Mouse (Mus musculus): ENCODE measurements around the gene Mapk10. TPM values are rescaled to one million over a fixed set of nuclear protein-coding genes. Genes with fewer than 3 reads are reported as not detected.

The Mapk10 gene
- polyA plus RNA-seq, 1 experiment from 2014 or later: 0.86 TPM

GRCm38 (mm10) chr5:103177010-103177409 is 34.1 kb downstream of the Mapk10 start:
- H3K4me3 ChIP-seq (ENCODE audit: low read depth, low read length): no peak overlapping the region
- WGBS (ENCODE audit: insufficient replicate concordance): 14% methylated on average over 5 of the region's 5 CpGs
- H3K4me2 ChIP-seq: no peak overlapping the region
- H3K4me1 ChIP-seq (ENCODE audit: control insufficient read depth, insufficient read depth, low read length): 0 out of 2 replicates have a peak, but pooled peaks cover 3% of the 10 kb centered on the region
- no peak overlapping the region for H3K9ac ChIP-seq (ENCODE audit: low read depth, low read length)
- no peaks in the 10 kb centered on the region for H3K9me3 ChIP-seq (replicated peaks; ENCODE audit: control insufficient read depth, low read length)
- ATAC-seq (replicated peaks; ENCODE audit: insufficient number of reproducible peaks, low FRiP score, low TSS enrichment): peak; percentile 68
- H3K36me3 ChIP-seq (ENCODE audit: control insufficient read depth, insufficient read depth, low read length): no peaks in the 10 kb centered on the region
- H3K27me3 ChIP-seq (ENCODE audit: control insufficient read depth, insufficient read depth, low read length): no peaks in the 10 kb centered on the region
- 0 out of 2 replicates have a peak overlapping the region, but pooled peaks have one; percentile 37 for H3K27ac ChIP-seq (ENCODE audit: low read depth, low read length)

GRCm38 (mm10) chr5:103175989-103176388 is 35.1 kb downstream of the Mapk10 start:
- H3K9ac ChIP-seq (ENCODE audit: low read depth, low read length): no peak overlapping the region
- no peaks in the 10 kb centered on the region for H3K36me3 ChIP-seq (ENCODE audit: control insufficient read depth, insufficient read depth, low read length)
- no peaks in the 10 kb centered on the region for H3K27me3 ChIP-seq (ENCODE audit: control insufficient read depth, insufficient read depth, low read length)
- WGBS (ENCODE audit: insufficient replicate concordance): 69% methylated on average over 7 of the region's 7 CpGs
- H3K4me3 ChIP-seq (ENCODE audit: low read depth, low read length): no peak overlapping the region
- ATAC-seq (replicated peaks; ENCODE audit: insufficient number of reproducible peaks, low FRiP score, low TSS enrichment): no peak
- H3K27ac ChIP-seq (ENCODE audit: low read depth, low read length): no peak overlapping the region
- no peak overlapping the region for H3K4me2 ChIP-seq
- no peaks in the 10 kb centered on the region for H3K9me3 ChIP-seq (replicated peaks; ENCODE audit: control insufficient read depth, low read length)
- H3K4me1 ChIP-seq (ENCODE audit: control insufficient read depth, insufficient read depth, low read length): 0 out of 2 replicates have a peak, but pooled peaks cover 3% of the 10 kb centered on the region

GRCm38 (mm10) chr5:103174607-103175006 is 36.5 kb downstream of the Mapk10 start:
- Histone ChIP-seq H3K9me3 (replicated peaks; ENCODE audit: control insufficient read depth, low read length) (no peaks in the 10 kb centered on the region; the same call in 1 of the 2 replicates), H3K9ac (ENCODE audit: low read depth, low read length) (no peak overlapping the region), H3K36me3 (ENCODE audit: control insufficient read depth, insufficient read depth, low read length) (no peaks in the 10 kb centered on the region), H3K4me2 (no peak overlapping the region), H3K27me3 (ENCODE audit: control insufficient read depth, insufficient read depth, low read length) (no peaks in the 10 kb centered on the region), H3K4me3 (ENCODE audit: low read depth, low read length) (no peak overlapping the region), H3K27ac (ENCODE audit: low read depth, low read length) (no peak overlapping the region), H3K4me1 (ENCODE audit: control insufficient read depth, insufficient read depth, low read length) (0 out of 2 replicates have a peak, but pooled peaks cover 3% of the 10 kb centered on the region)
- 66% methylated on average over 7 of the region's 7 CpGs for WGBS (ENCODE audit: insufficient replicate concordance)
- no peak for ATAC-seq (replicated peaks; ENCODE audit: insufficient number of reproducible peaks, low FRiP score, low TSS enrichment)

DNA sequence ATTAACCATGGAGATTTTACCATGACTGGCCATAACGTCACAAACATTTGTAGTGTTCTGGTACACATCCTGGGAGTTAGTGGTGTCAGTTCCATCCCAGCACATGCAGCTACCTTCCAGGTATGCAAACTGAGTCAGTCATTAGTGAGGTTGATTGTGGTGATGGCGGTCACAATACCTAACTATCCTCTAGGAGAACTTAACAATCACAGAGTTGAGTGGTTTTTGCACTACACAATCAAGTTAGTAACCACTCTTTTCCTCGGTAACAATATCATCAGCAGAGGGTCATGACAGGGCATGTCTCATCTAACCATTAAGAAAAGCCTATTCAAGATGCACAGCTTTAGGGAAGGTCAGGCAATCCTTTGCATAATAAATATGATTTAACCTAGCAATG is 39.9 kb downstream of the Mapk10 start:
- Histone ChIP-seq H3K4me2 (no peak overlapping the region), H3K4me1 (ENCODE audit: control insufficient read depth, insufficient read depth, low read length) (no peaks in the 10 kb centered on the region), H3K9ac (ENCODE audit: low read depth, low read length) (no peak overlapping the region), H3K27ac (ENCODE audit: low read depth, low read length) (no peak overlapping the region), H3K27me3 (ENCODE audit: control insufficient read depth, insufficient read depth, low read length) (no peaks in the 10 kb centered on the region), H3K4me3 (ENCODE audit: low read depth, low read length) (no peak overlapping the region), H3K9me3 (replicated peaks; ENCODE audit: control insufficient read depth, low read length) (no peaks in the 10 kb centered on the region; the same call in 1 of the 2 replicates), H3K36me3 (ENCODE audit: control insufficient read depth, insufficient read depth, low read length) (no peaks in the 10 kb centered on the region)
- WGBS (ENCODE audit: insufficient replicate concordance): 86% methylated on average over 3 of the region's 3 CpGs
- ATAC-seq (replicated peaks; ENCODE audit: insufficient number of reproducible peaks, low FRiP score, low TSS enrichment): no peak

GRCm38 (mm10) chr5:103167371-103167770 is 43.8 kb downstream of the Mapk10 start:
- WGBS (ENCODE audit: insufficient replicate concordance): 88% methylated on average over 5 of the region's 5 CpGs
- Histone ChIP-seq H3K4me2 (no peak overlapping the region), H3K27me3 (ENCODE audit: control insufficient read depth, insufficient read depth, low read length) (no peaks in the 10 kb centered on the region), H3K4me3 (ENCODE audit: low read depth, low read length) (no peak overlapping the region), H3K27ac (ENCODE audit: low read depth, low read length) (no peak overlapping the region), H3K4me1 (ENCODE audit: control insufficient read depth, insufficient read depth, low read length) (no peaks in the 10 kb centered on the region), H3K9me3 (replicated peaks; ENCODE audit: control insufficient read depth, low read length) (no peaks in the 10 kb centered on the region; the same call in 1 of the 2 replicates), H3K9ac (ENCODE audit: low read depth, low read length) (no peak overlapping the region), H3K36me3 (ENCODE audit: control insufficient read depth, insufficient read depth, low read length) (no peaks in the 10 kb centered on the region)
- no peak for ATAC-seq (replicated peaks; ENCODE audit: insufficient number of reproducible peaks, low FRiP score, low TSS enrichment)

- no peaks in the 10 kb centered on the region for H3K27me3 ChIP-seq (ENCODE audit: control insufficient read depth, insufficient read depth, low read length)
- no peak for ATAC-seq (replicated peaks; ENCODE audit: insufficient number of reproducible peaks, low FRiP score, low TSS enrichment)
- H3K4me3 ChIP-seq (ENCODE audit: low read depth, low read length): no peak overlapping the region
- H3K9me3 ChIP-seq (replicated peaks; ENCODE audit: control insufficient read depth, low read length): no peaks in the 10 kb centered on the region; the same call in 1 of the 2 replicates
- WGBS (ENCODE audit: insufficient replicate concordance): 62% methylated on average over 2 of the region's 2 CpGs
- H3K4me2 ChIP-seq: no peak overlapping the region
- H3K27ac ChIP-seq (ENCODE audit: low read depth, low read length): no peak overlapping the region
- H3K36me3 ChIP-seq (ENCODE audit: control insufficient read depth, insufficient read depth, low read length): no peaks in the 10 kb centered on the region
- H3K9ac ChIP-seq (ENCODE audit: low read depth, low read length): no peak overlapping the region
- no peaks in the 10 kb centered on the region for H3K4me1 ChIP-seq (ENCODE audit: control insufficient read depth, insufficient read depth, low read length)
Measured at GRCm38 (mm10) chr5:103166755-103167154, 44.4 kb downstream of the Mapk10 start.

- Histone ChIP-seq H3K27ac (ENCODE audit: low read depth, low read length) (no peak overlapping the region), H3K4me1 (ENCODE audit: control insufficient read depth, insufficient read depth, low read length) (no peaks in the 10 kb centered on the region), H3K27me3 (ENCODE audit: control insufficient read depth, insufficient read depth, low read length) (no peaks in the 10 kb centered on the region), H3K4me2 (no peak overlapping the region), H3K9ac (ENCODE audit: low read depth, low read length) (no peak overlapping the region), H3K9me3 (replicated peaks; ENCODE audit: control insufficient read depth, low read length) (no peaks in the 10 kb centered on the region), H3K36me3 (ENCODE audit: control insufficient read depth, insufficient read depth, low read length) (no peaks in the 10 kb centered on the region), H3K4me3 (ENCODE audit: low read depth, low read length) (no peak overlapping the region)
- 90% methylated on average over 3 of the region's 3 CpGs for WGBS (ENCODE audit: insufficient replicate concordance)
- no peak for ATAC-seq (replicated peaks; ENCODE audit: insufficient number of reproducible peaks, low FRiP score, low TSS enrichment)
Measured at GRCm38 (mm10) chr5:103164022-103164421, 47.1 kb downstream of the Mapk10 start.

DNA sequence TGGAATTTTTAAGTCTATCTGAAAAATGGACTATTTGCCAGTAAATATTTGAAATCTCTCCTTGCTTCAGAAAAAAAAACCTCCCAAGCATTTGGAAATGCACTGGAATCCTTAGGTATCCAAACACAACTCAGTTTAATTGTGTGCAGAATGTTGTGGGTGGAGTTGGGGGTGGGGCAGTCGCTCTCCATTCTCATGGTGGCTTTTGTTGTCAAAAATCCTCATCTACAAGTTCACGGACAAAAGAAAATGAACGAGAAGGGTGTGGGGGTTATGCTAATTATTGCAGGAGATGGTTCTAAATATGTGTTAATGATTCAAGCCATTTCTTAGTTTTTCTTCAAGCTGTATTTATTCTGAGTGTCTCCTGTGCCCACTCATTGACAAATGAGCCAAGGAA is 49.6 kb downstream of the Mapk10 start:
- Histone ChIP-seq H3K4me2 (no peak overlapping the region), H3K9ac (ENCODE audit: low read depth, low read length) (no peak overlapping the region), H3K9me3 (replicated peaks; ENCODE audit: control insufficient read depth, low read length) (no peaks in the 10 kb centered on the region), H3K27me3 (ENCODE audit: control insufficient read depth, insufficient read depth, low read length) (no peaks in the 10 kb centered on the region), H3K27ac (ENCODE audit: low read depth, low read length) (no peak overlapping the region), H3K4me1 (ENCODE audit: control insufficient read depth, insufficient read depth, low read length) (no peaks in the 10 kb centered on the region), H3K36me3 (ENCODE audit: control insufficient read depth, insufficient read depth, low read length) (no peaks in the 10 kb centered on the region), H3K4me3 (ENCODE audit: low read depth, low read length) (no peak overlapping the region)
- 60% methylated on average over 3 of the region's 3 CpGs for WGBS (ENCODE audit: insufficient replicate concordance)
- ATAC-seq (replicated peaks; ENCODE audit: insufficient number of reproducible peaks, low FRiP score, low TSS enrichment): no peak

- H3K36me3 ChIP-seq (ENCODE audit: control insufficient read depth, insufficient read depth, low read length): no peaks in the 10 kb centered on the region
- no peak overlapping the region for H3K27ac ChIP-seq (ENCODE audit: low read depth, low read length)
- ATAC-seq (replicated peaks; ENCODE audit: insufficient number of reproducible peaks, low FRiP score, low TSS enrichment): no peak
- H3K4me3 ChIP-seq (ENCODE audit: low read depth, low read length): no peak overlapping the region
- no peaks in the 10 kb centered on the region for H3K27me3 ChIP-seq (ENCODE audit: control insufficient read depth, insufficient read depth, low read length)
- H3K4me1 ChIP-seq (ENCODE audit: control insufficient read depth, insufficient read depth, low read length): no peaks in the 10 kb centered on the region
- no peaks in the 10 kb centered on the region for H3K9me3 ChIP-seq (replicated peaks; ENCODE audit: control insufficient read depth, low read length)
- no peak overlapping the region for H3K9ac ChIP-seq (ENCODE audit: low read depth, low read length)
- WGBS (ENCODE audit: insufficient replicate concordance): 42% methylated on average over 1 of the region's 1 CpGs
- no peak overlapping the region for H3K4me2 ChIP-seq
Measured at GRCm38 (mm10) chr5:103161196-103161540, 50.0 kb downstream of the Mapk10 start.

Measured in heart, embryonic 11.5 days (tissue).